Mouse (Mus musculus) liver, embryonic 14.5 days (tissue): Measurements from ENCODE around the gene Cdh5. TPM values are rescaled to one million over a fixed set of nuclear protein-coding genes. Genes with fewer than 3 reads are reported as not detected.
A peak's percentile ranks its signal among the peaks of the same experiment; 100 is the strongest.
"Not testable (repeated sequence)": the region's sequence is repeated elsewhere in the genome, so short reads cannot be mapped to it uniquely, and the experiment has no call there.

Experiments
- ATAC-seq: fragments of 200-750 bp; cut with Nextera tagmentation; 2 replicates; pipeline ENCODE4 v1.8.0; 2017; ENCODE audit warnings: moderate number of reproducible peaks, mild to moderate bottlenecking, moderate library complexity; ENCODE audit not compliant: insufficient read depth
- DNase-seq, 3 experiments: peaks; one replicate each; pipeline ENCODE4 v3.0.0-alpha.2; 2012 to 2013; ENCODE audit warnings: low read depth in 3 of 3, low spot score in 3 of 3
- H3K27ac ChIP-seq: fragments of 300-500 bp; sonication (generic); 2 replicates; pipeline ENCODE4 v1.5.1; 2014; ENCODE audit warnings: moderate library complexity, mild to moderate bottlenecking, control low read depth, inconsistent platforms
- H3K27me3 ChIP-seq: fragments of 300-500 bp; sonication (generic); 2 replicates; pipeline ENCODE4 v1.6.1; 2014; ENCODE audit warnings: mild to moderate bottlenecking, low read length, moderate library complexity; ENCODE audit not compliant: control insufficient read depth, insufficient read depth
- H3K36me3 ChIP-seq: fragments of 300-500 bp; sonication (generic); replicated peaks from 2 replicates; pipeline ENCODE4 v1.6.1; 2014; ENCODE audit warnings: low read depth; ENCODE audit not compliant: control insufficient read depth, insufficient read depth
- H3K4me1 ChIP-seq, 2 experiments: fragments of 200-500 bp in 1 of 2; fragments of 300-500 bp in 1 of 2; sonication (generic) in 1 of 2; replicated peaks; 2 replicates each; pipeline ENCODE4 v1.6.1; 2012 to 2014; ENCODE audit warnings: antibody characterized with exemption in 1 of 2, inconsistent platforms in 1 of 2, low read length in 1 of 2; ENCODE audit not compliant: control insufficient read depth in 2 of 2, insufficient read depth in 2 of 2
- H3K4me2 ChIP-seq: fragments of 300-500 bp; sonication (generic); 2 replicates; pipeline ENCODE4 v1.6.1; 2014; ENCODE audit warnings: low read depth, mild to moderate bottlenecking, control low read depth, moderate library complexity
- H3K4me3 ChIP-seq, 2 experiments: fragments of 200-500 bp in 1 of 2; fragments of 300-500 bp in 1 of 2; sonication (generic) in 1 of 2; 2 replicates each; pipeline ENCODE4 v1.5.1; 2012 to 2014; ENCODE audit warnings: low read depth in 2 of 2, low read length in 2 of 2, mild to moderate bottlenecking in 2 of 2, control low read depth in 1 of 2, inconsistent platforms in 1 of 2, moderate library complexity in 1 of 2; ENCODE audit not compliant: insufficient read depth in 1 of 2
- H3K9ac ChIP-seq: fragments of 300-500 bp; sonication (generic); replicated peaks from 2 replicates; pipeline ENCODE4 v1.6.1; 2014; ENCODE audit warnings: mild to moderate bottlenecking, control low read depth, moderate library complexity
- H3K9me3 ChIP-seq: fragments of 300-500 bp; sonication (generic); 2 replicates; pipeline ENCODE4 v1.6.1; 2016; ENCODE audit warnings: low read length, mixed read lengths; ENCODE audit not compliant: control insufficient read depth
- CTCF ChIP-seq: IDR thresholded peaks from 2 replicates; pipeline ENCODE4 v1.5.1; 2016; ENCODE audit warnings: antibody characterized with exemption, low read depth, control low read depth
- EP300 ChIP-seq: IDR thresholded peaks from 2 replicates; pipeline ENCODE4 v1.6.1; 2016; ENCODE audit warnings: antibody characterized with exemption, low read depth
- WGBS: fragments of 180-500 bp; shearing (Covaris S2); extraction: QIAGEN DNeasy Blood & Tissue Kit; methylation state at CpG from one replicate; pipeline ENCODE4 v1.1.7; 2014; ENCODE audit not compliant: insufficient replicate concordance; 5-methylcytosine and 5-hydroxymethylcytosine counted together
- polyA plus RNA-seq, 2 experiments: library from polyadenylated mRNA; depleted of rRNA in 1 of 2; stranded (reverse) in 1 of 2; unstranded in 1 of 2; fragments of >200 nt; fragmentation: Nextera tagmentation in 1 of 2; extraction: Ambion mirVana in 1 of 2; gene quantifications; 2 replicates each; pipeline versions ENCODE4 v1.2.1 to v1.2.3; 2012 to 2014

Gene Cdh5
- polyA plus RNA-seq, 2 experiments, result 7.3 to 11.3 TPM

DNA sequence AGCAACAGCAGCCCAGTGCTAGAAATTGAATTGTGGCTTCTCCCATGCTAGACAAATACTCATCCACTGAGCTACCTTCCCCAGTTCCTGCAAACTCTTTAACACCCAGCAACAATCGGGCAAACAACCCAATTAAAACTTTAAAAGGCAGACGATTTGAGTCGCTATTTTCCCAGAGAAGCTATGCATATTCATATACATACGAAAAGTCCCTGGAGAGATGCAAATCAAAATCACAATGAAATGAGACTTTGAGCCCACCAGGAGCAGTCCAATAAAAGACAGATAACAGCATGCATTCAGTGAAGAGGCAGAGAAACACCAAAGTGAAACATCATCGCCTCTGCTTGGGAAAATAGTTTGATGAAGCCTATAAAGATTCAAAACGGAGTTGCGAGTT, 8.1 kb upstream of the Cdh5 start:
- H3K4me2 ChIP-seq, result no peak overlapping the region
- no peak for ATAC-seq
- no peak overlapping the region for H3K27ac ChIP-seq
- no peaks in the 10 kb centered on the region for H3K36me3 ChIP-seq
- H3K27me3 ChIP-seq, result no peaks in the 10 kb centered on the region
- no peak overlapping the region for H3K4me3 ChIP-seq
- no peaks in the 10 kb centered on the region for H3K9me3 ChIP-seq
- H3K4me1 ChIP-seq, result peaks cover 0 to 2% of the 10 kb centered on the region in 2 experiments; a peak in 1 of 4 replicates
- WGBS, result 57% methylated on average over 7 of the region's 7 CpGs
- TF ChIP-seq EP300 (no peak), CTCF (no peak)
- H3K9ac ChIP-seq, result no peak overlapping the region
- no peak for DNase-seq

DNA sequence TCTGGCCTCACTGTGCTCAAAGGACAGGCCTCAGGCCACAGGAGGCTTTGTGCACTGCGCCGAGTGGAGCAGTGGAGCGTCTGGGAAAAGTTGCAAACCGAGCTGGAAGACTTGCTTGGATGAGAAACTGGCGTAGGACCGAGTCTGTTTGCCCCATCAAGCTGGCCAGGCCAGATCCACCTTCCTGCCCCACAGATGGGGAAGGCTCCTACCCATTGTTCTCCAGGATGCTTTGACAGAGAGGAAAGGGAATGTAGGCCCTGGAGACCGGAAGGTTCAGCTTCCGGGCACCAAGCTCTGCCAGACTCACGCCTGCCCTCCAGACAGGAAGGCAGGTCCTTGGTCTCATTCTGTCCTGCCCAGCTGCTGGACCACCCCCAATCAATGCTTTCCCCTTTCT, 5.8 kb upstream of the Cdh5 start:
- no peaks in the 10 kb centered on the region for H3K36me3 ChIP-seq
- no peaks in the 10 kb centered on the region for H3K27me3 ChIP-seq
- ATAC-seq, result peak; percentile 57
- H3K4me1 ChIP-seq, result peaks cover 0 to 11% of the 10 kb centered on the region in 2 experiments; a peak in 2 of 4 replicates
- 49% methylated on average over 9 of the region's 9 CpGs for WGBS
- TF ChIP-seq CTCF (no peak), EP300 (no peak)
- no peak overlapping the region for H3K27ac ChIP-seq
- H3K9ac ChIP-seq, result no peak overlapping the region
- no peaks in the 10 kb centered on the region for H3K9me3 ChIP-seq
- no peak overlapping the region for H3K4me3 ChIP-seq
- no peak overlapping the region for H3K4me2 ChIP-seq
- no peak for DNase-seq

DNA sequence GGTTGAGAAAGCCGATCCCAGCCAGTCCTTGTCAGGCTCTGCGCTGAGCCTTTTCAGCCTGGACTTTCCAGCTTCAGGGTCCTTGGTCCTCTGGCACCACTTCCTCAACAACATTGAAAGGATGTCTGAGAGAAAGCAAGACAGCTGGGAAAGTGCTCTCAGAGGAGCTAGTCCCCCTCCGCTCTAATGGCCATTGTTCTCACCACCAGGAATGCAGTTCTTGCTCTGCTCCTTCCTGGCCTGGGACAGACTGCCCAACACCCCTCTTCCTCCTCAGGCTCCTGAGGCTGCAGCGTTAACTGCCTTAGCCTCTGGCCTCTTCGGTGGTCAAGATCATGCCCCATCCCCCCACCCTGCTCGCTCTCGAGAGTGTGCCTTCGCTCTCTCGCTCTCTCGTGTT, 4.8 kb upstream of the Cdh5 start:
- Histone ChIP-seq H3K9me3 (no peaks in the 10 kb centered on the region), H3K4me1 (peaks cover 0 to 11% of the 10 kb centered on the region in 2 experiments; a peak in 2 of 4 replicates), H3K4me2 (no peak overlapping the region), H3K9ac (no peak overlapping the region), H3K27ac (no peak overlapping the region), H3K27me3 (no peaks in the 10 kb centered on the region), H3K4me3 (no peak overlapping the region), H3K36me3 (no peaks in the 10 kb centered on the region)
- TF ChIP-seq EP300 (no peak), CTCF (no peak)
- DNase-seq (no peak), ATAC-seq (peak; percentile 21; the same call in 1 of the 2 replicates)
- 42% methylated on average over 10 of the region's 10 CpGs for WGBS

DNA sequence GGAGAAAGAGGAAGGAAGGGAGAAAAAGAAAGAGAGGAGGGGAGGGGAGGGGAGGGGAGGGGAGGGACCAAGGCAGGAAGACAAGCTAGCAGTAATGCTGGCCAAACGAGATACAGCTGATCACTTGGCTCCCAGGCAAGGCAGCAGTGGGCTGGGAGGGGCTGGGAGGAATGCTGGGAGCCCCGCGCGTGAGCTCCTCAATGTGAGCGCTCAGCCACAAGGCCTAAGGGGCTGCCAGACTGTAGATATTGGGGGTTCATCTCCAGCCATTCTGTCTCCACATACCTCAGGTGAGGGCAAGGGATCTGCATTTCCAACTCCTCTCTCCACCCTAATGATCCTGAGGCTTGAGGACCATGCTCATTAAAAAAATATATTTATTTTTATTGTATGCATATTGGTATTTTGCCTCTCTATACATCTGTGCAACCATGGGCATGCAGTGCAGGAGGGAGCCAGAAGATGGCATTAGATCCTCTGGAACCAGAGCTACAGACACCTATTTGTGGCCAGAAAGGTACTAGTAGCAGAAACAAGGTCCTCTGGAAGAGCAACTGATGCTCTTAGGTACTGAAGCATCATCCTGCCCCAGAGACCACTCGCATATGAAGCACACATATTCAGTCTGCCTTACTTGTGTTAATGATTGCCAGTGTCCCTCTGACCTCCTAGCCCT, 2.6 kb upstream of the Cdh5 start:
- TF ChIP-seq EP300 (no peak), CTCF (peak; percentile 44)
- no peak for DNase-seq
- Histone ChIP-seq H3K9ac (no peak overlapping the region), H3K27ac (no peak overlapping the region), H3K36me3 (no peaks in the 10 kb centered on the region), H3K4me2 (peak overlapping the region; percentile 34), H3K4me3 (no peak overlapping the region), H3K4me1 (peaks cover 0 to 16% of the 10 kb centered on the region in 2 experiments; a peak in 2 of 4 replicates), H3K27me3 (no peaks in the 10 kb centered on the region), H3K9me3 (no peaks in the 10 kb centered on the region)
- peak; percentile 40; the same call in 1 of the 2 replicates for ATAC-seq
- 8% methylated on average over 6 of the region's 6 CpGs for WGBS

DNA sequence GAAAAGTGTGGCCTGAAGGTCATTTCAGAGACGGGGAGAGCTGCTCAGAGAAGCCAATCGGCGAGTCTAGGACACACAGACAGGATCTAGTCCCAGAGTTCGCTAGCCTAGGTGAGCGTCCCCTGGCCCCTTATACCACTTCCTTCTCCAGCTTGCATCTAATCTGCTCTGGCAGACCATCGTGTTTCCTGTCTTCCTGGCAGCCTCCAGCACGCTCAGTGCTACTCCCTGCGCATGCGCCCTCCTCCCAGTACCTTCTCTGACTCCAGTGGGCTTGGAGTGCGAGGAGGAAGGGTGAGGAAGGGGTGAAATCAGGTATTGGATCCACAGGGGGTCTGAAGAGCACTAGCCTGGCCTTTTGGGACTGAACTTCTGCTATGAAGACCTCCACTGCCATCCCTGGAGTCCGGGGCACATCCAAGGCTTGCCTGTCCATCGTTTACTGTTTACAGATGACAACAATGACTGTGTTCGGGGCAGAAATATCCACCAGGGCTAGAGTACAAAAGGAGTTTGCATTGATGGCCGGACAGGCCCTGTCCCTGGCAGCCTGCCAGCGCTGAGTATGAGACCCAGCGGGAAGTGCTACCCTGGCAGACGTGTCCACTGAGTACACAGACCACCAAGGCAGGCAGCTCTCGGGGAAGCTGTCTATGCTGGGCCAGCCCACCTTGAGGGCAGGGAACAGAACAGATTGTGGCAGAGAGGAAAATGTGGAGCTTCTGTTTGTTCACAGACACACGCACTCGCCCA, 1.9 kb upstream of the Cdh5 start:
- TF ChIP-seq CTCF (no peak), EP300 (no peak)
- Histone ChIP-seq H3K9me3 (no peaks in the 10 kb centered on the region), H3K9ac (no peak overlapping the region), H3K27me3 (no peaks in the 10 kb centered on the region), H3K4me1 (peaks cover 0 to 16% of the 10 kb centered on the region in 2 experiments; a peak in 2 of 4 replicates), H3K36me3 (no peaks in the 10 kb centered on the region), H3K4me2 (peak overlapping the region; percentile 34), H3K4me3 (no peak overlapping the region), H3K27ac (no peak overlapping the region)
- WGBS, result 20% methylated on average over 20 of the region's 20 CpGs
- ATAC-seq, result peak; percentile 49; the same call in 1 of the 2 replicates
- no peak for DNase-seq

DNA sequence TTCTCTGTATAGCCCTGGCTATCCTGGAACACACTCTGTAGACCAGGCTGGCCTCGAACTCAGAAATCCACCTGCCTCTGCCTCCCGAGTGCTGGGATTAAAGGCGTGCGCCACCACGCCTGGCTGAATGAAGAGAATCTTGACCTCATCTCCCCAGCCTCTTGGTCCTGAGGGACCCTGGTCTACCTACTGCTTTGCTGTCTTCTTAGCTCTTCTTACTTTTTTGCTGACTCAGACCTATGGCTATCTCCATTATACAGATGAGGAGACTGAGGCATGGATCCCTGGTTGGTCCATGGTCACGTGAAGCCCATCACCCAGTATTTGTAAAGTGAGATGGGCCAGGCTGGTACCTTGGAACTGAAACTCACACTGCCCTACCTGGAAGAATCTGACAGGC, 701 bp upstream of the Cdh5 start:
- ATAC-seq, DNase-seq, H3K27me3 ChIP-seq, H3K9ac ChIP-seq, H3K4me3 ChIP-seq, H3K36me3 ChIP-seq, H3K27ac ChIP-seq, H3K9me3 ChIP-seq, H3K4me2 ChIP-seq: not testable (repeated sequence)
- peaks cover 0 to 14% of the 10 kb centered on the region in 2 experiments; a peak in 2 of 4 replicates for H3K4me1 ChIP-seq
- WGBS, result 61% methylated on average over 6 of the region's 6 CpGs
